Mouse (Mus musculus): ENCODE data around the gene Srm. TPM values are rescaled to one million over a fixed set of nuclear protein-coding genes. Genes with fewer than 3 reads are reported as not detected.

Srm gene
- 249 and 260 TPM in 2 replicates for polyA plus RNA-seq (2014; fragmentation: Nextera tagmentation; extraction: Ambion mirVana)

GRCm38 (mm10) chr4:148591171-148591630, at the start of gene Srm:
Srm (plus strand) TSS chr4:148591503.
- under 1% methylated on average over 49 of the region's 50 CpGs for WGBS
- peak; percentile 98 for ATAC-seq (replicated peaks; ENCODE audit: low FRiP score, low TSS enrichment, low read depth)
- peak within 1 kb of the TSS; percentile 33; the same call in 1 of the 2 replicates for H3K27ac ChIP-seq (ENCODE audit: low read depth)
- DNase-seq (ENCODE audit: low spot score) = peak; percentile 93
- H3K4me3 ChIP-seq (ENCODE audit: low read depth, low read length) = peak within 1 kb of the TSS; percentile 76
- peaks cover 33% of the 10 kb centered on the region for H3K36me3 ChIP-seq (ENCODE audit: control insufficient read depth, insufficient read depth, low read length)
- H3K9me3 ChIP-seq (ENCODE audit: control insufficient read depth, low read length) = no peaks in the 10 kb centered on the region
- H3K4me2 ChIP-seq (ENCODE audit: low read length) = peak within 1 kb of the TSS; percentile 91
- H3K9ac ChIP-seq (ENCODE audit: low read length) = peak within 1 kb of the TSS; percentile 82
- no peaks in the 10 kb centered on the region for H3K27me3 ChIP-seq (replicated peaks; ENCODE audit: control insufficient read depth, insufficient read depth, low read length)
- peaks cover 11% of the 10 kb centered on the region for H3K4me1 ChIP-seq (replicated peaks; ENCODE audit: control insufficient read depth, insufficient read depth, low read length)

GRCm38 (mm10) chr4:148549106-148549505, 42.2 kb upstream of the Srm start:
- DNase-seq (ENCODE audit: low spot score) (no peak), ATAC-seq (replicated peaks; ENCODE audit: low FRiP score, low TSS enrichment, low read depth) (no peak)
- Histone ChIP-seq H3K4me3 (ENCODE audit: low read depth, low read length) (no peak overlapping the region), H3K9me3 (ENCODE audit: control insufficient read depth, low read length) (no peaks in the 10 kb centered on the region), H3K9ac (ENCODE audit: low read length) (no peak overlapping the region), H3K4me1 (replicated peaks; ENCODE audit: control insufficient read depth, insufficient read depth, low read length) (no peaks in the 10 kb centered on the region), H3K36me3 (ENCODE audit: control insufficient read depth, insufficient read depth, low read length) (peaks cover 95% of the 10 kb centered on the region), H3K27ac (ENCODE audit: low read depth) (no peak overlapping the region), H3K4me2 (ENCODE audit: low read length) (no peak overlapping the region), H3K27me3 (replicated peaks; ENCODE audit: control insufficient read depth, insufficient read depth, low read length) (no peaks in the 10 kb centered on the region)
- 86% methylated on average over 4 of the region's 4 CpGs for WGBS

- Histone ChIP-seq H3K4me3 (ENCODE audit: low read depth, low read length) (peak overlapping the region; percentile 88), H3K36me3 (ENCODE audit: control insufficient read depth, insufficient read depth, low read length) (peaks cover 64% of the 10 kb centered on the region), H3K4me2 (ENCODE audit: low read length) (peak overlapping the region; percentile 82), H3K27me3 (replicated peaks; ENCODE audit: control insufficient read depth, insufficient read depth, low read length) (no peaks in the 10 kb centered on the region), H3K4me1 (replicated peaks; ENCODE audit: control insufficient read depth, insufficient read depth, low read length) (peaks cover 9% of the 10 kb centered on the region), H3K9ac (ENCODE audit: low read length) (peak overlapping the region; percentile 96), H3K27ac (ENCODE audit: low read depth) (peak overlapping the region; percentile 92), H3K9me3 (ENCODE audit: control insufficient read depth, low read length) (no peaks in the 10 kb centered on the region)
- no peak for DNase-seq (ENCODE audit: low spot score)
- WGBS = 31% methylated on average over 6 of the region's 6 CpGs
- peak; percentile 52 for ATAC-seq (replicated peaks; ENCODE audit: low FRiP score, low TSS enrichment, low read depth)
These were observed 33.5 kb upstream of the Srm start for GRCm38 (mm10) chr4:148557766-148558165.

- ATAC-seq (replicated peaks; ENCODE audit: low FRiP score, low TSS enrichment, low read depth) (peak; percentile 92), DNase-seq (ENCODE audit: low spot score) (peak; percentile 96)
- Histone ChIP-seq H3K4me1 (replicated peaks; ENCODE audit: control insufficient read depth, insufficient read depth, low read length) (peaks cover 9% of the 10 kb centered on the region), H3K36me3 (ENCODE audit: control insufficient read depth, insufficient read depth, low read length) (peaks cover 64% of the 10 kb centered on the region), H3K27me3 (replicated peaks; ENCODE audit: control insufficient read depth, insufficient read depth, low read length) (no peaks in the 10 kb centered on the region), H3K27ac (ENCODE audit: low read depth) (peak within 1 kb of the TSS; percentile 92), H3K9ac (ENCODE audit: low read length) (peak within 1 kb of the TSS; percentile 96), H3K4me2 (ENCODE audit: low read length) (peak within 1 kb of the TSS; percentile 82), H3K9me3 (ENCODE audit: control insufficient read depth, low read length) (no peaks in the 10 kb centered on the region), H3K4me3 (ENCODE audit: low read depth, low read length) (peak within 1 kb of the TSS; percentile 88)
- WGBS = 0% methylated on average over 62 of the region's 63 CpGs
These were observed 32.9 kb upstream of the Srm start, which contains the start of gene Exosc10 for GRCm38 (mm10) chr4:148558297-148559000. Exosc10 (plus strand) TSS chr4:148558429.

- WGBS = 94% methylated on average over 17 of the region's 17 CpGs
- Histone ChIP-seq H3K27me3 (replicated peaks; ENCODE audit: control insufficient read depth, insufficient read depth, low read length) (no peaks in the 10 kb centered on the region), H3K4me1 (replicated peaks; ENCODE audit: control insufficient read depth, insufficient read depth, low read length) (peaks cover 8% of the 10 kb centered on the region), H3K4me3 (ENCODE audit: low read depth, low read length) (no peak overlapping the region), H3K9me3 (ENCODE audit: control insufficient read depth, low read length) (no peaks in the 10 kb centered on the region), H3K36me3 (ENCODE audit: control insufficient read depth, insufficient read depth, low read length) (peaks cover 78% of the 10 kb centered on the region), H3K9ac (ENCODE audit: low read length) (no peak overlapping the region), H3K4me2 (ENCODE audit: low read length) (no peak overlapping the region), H3K27ac (ENCODE audit: low read depth) (no peak overlapping the region)
- no peak for DNase-seq (ENCODE audit: low spot score)
- ATAC-seq (replicated peaks; ENCODE audit: low FRiP score, low TSS enrichment, low read depth) = no peak
These were observed 28.6 kb upstream of the Srm start for GRCm38 (mm10) chr4:148562676-148563075.

- Histone ChIP-seq H3K27ac (ENCODE audit: low read depth) (no peak overlapping the region), H3K9me3 (ENCODE audit: control insufficient read depth, low read length) (no peaks in the 10 kb centered on the region), H3K27me3 (replicated peaks; ENCODE audit: control insufficient read depth, insufficient read depth, low read length) (no peaks in the 10 kb centered on the region), H3K4me3 (ENCODE audit: low read depth, low read length) (no peak overlapping the region), H3K9ac (ENCODE audit: low read length) (no peak overlapping the region), H3K4me1 (replicated peaks; ENCODE audit: control insufficient read depth, insufficient read depth, low read length) (peaks cover 4% of the 10 kb centered on the region; the same call in 1 of the 2 replicates), H3K36me3 (ENCODE audit: control insufficient read depth, insufficient read depth, low read length) (peaks cover 87% of the 10 kb centered on the region), H3K4me2 (ENCODE audit: low read length) (no peak overlapping the region)
- 93% methylated on average over 12 of the region's 12 CpGs for WGBS
- no peak for DNase-seq (ENCODE audit: low spot score)
- no peak for ATAC-seq (replicated peaks; ENCODE audit: low FRiP score, low TSS enrichment, low read depth)
These were observed 27.7 kb upstream of the Srm start for GRCm38 (mm10) chr4:148563595-148563994.

GRCm38 (mm10) chr4:148570138-148570537, 21.2 kb upstream of the Srm start:
- Histone ChIP-seq H3K4me2 (ENCODE audit: low read length) (no peak overlapping the region), H3K4me3 (ENCODE audit: low read depth, low read length) (no peak overlapping the region), H3K9me3 (ENCODE audit: control insufficient read depth, low read length) (no peaks in the 10 kb centered on the region), H3K27ac (ENCODE audit: low read depth) (no peak overlapping the region), H3K9ac (ENCODE audit: low read length) (no peak overlapping the region), H3K4me1 (replicated peaks; ENCODE audit: control insufficient read depth, insufficient read depth, low read length) (no peaks in the 10 kb centered on the region), H3K27me3 (replicated peaks; ENCODE audit: control insufficient read depth, insufficient read depth, low read length) (no peaks in the 10 kb centered on the region), H3K36me3 (ENCODE audit: control insufficient read depth, insufficient read depth, low read length) (peaks cover 98% of the 10 kb centered on the region)
- ATAC-seq (replicated peaks; ENCODE audit: low FRiP score, low TSS enrichment, low read depth) (no peak), DNase-seq (ENCODE audit: low spot score) (no peak)
- WGBS = 90% methylated on average over 10 of the region's 10 CpGs

- Histone ChIP-seq H3K9ac (ENCODE audit: low read length) (no peak overlapping the region), H3K27me3 (replicated peaks; ENCODE audit: control insufficient read depth, insufficient read depth, low read length) (no peaks in the 10 kb centered on the region), H3K4me1 (replicated peaks; ENCODE audit: control insufficient read depth, insufficient read depth, low read length) (no peaks in the 10 kb centered on the region), H3K27ac (ENCODE audit: low read depth) (no peak overlapping the region), H3K9me3 (ENCODE audit: control insufficient read depth, low read length) (no peaks in the 10 kb centered on the region), H3K4me2 (ENCODE audit: low read length) (no peak overlapping the region), H3K36me3 (ENCODE audit: control insufficient read depth, insufficient read depth, low read length) (peaks cover 98% of the 10 kb centered on the region), H3K4me3 (ENCODE audit: low read depth, low read length) (no peak overlapping the region)
- ATAC-seq (replicated peaks; ENCODE audit: low FRiP score, low TSS enrichment, low read depth) (0 out of 2 replicates have a peak, but pooled peaks have one; percentile 37), DNase-seq (ENCODE audit: low spot score) (no peak)
- WGBS = 87% methylated on average over 9 of the region's 9 CpGs
These were observed 20.5 kb upstream of the Srm start for GRCm38 (mm10) chr4:148570693-148571295.

Measured in intestine, embryonic 14.5 days (tissue).